Mouse (Mus musculus) heart, postnatal 14 days (tissue): Measurements from ENCODE around the gene Ugt1a6b. TPM values are rescaled to one million over a fixed set of nuclear protein-coding genes. Genes with fewer than 3 reads are reported as not detected.

ENCODE experiments used
- DNase-seq, 2 experiments: peaks; one replicate each; pipeline ENCODE4 v3.0.0; 2021 to 2022
- intact Hi-C: fragments of 180-260 bp; cut with DNase I; formaldehyde crosslinking; loops from one replicate; pipeline ENCODE4 v1.15.1; 2025
- total RNA-seq, 2 experiments: library from RNA; stranded (reverse); gene quantifications; 2 replicates each; pipeline ENCODE4 v1.2.3; 2021

Ugt1a6b gene
- total RNA-seq, 2 experiments from 2014 or later: 0.34 to 0.96 TPM

DNA sequence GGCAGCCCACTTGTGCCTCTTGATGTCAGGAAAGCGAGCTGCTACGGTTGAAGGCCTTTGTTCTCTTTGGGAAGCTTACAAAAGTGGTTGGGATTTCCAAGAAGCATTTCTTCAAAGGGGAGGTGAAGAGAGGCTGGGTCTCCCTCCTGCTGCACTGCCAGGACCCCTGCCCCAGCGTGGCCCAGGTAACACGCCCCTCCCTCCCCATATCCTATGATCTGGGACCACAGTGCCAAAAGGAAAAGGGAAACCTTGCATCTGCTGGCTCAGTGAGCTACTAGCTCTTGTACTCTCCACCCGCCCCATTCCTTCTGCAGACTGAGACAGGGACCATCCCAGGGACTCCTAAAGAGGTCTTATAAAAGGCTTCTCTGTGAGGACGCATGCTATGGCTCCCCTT lies 154.6 kb downstream of the Ugt1a6b start:
- intact Hi-C loops: no loop called here
- no peak for DNase-seq

- no peak for DNase-seq
- intact Hi-C loops: no loop called here
Measured at GRCm38 (mm10) chr1:88258361-88258760, 155.3 kb downstream of the Ugt1a6b start.

GRCm38 (mm10) chr1:88258881-88259642 lies 156.0 kb downstream of the Ugt1a6b start:
- DNase-seq: peak in 1 of 2 experiments; percentile 57

DNA sequence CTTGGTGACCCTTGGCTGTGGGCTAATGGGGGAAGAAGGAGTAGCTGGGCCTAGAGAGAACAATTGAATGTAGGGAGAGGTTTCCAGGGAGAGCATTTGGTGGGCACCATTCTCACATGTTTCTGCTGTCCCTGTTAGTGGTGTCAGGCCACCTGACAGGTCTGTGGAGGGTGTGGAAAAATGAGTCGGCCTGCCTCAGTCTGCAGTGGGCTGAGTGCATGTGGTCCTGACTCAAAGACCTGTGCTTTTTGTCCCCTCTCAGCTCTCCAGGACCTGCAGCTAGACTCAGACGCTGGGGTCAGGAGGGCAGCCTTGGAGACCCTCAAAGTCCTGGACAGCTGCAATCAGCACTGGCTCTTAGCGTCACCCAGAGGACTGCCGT lies 156.6 kb downstream of the Ugt1a6b start:
- DNase-seq: no peak
- intact Hi-C loops: no loop called here

More at GRCm38 (mm10) chr1:88258881-88259642, 156.0 kb downstream of the Ugt1a6b start:
- intact Hi-C loops: no loop called here

- DNase-seq: peak; percentile 54 to 61
- intact Hi-C loops: no loop called here
Measured at GRCm38 (mm10) chr1:88260114-88260513, 157.1 kb downstream of the Ugt1a6b start.

DNA sequence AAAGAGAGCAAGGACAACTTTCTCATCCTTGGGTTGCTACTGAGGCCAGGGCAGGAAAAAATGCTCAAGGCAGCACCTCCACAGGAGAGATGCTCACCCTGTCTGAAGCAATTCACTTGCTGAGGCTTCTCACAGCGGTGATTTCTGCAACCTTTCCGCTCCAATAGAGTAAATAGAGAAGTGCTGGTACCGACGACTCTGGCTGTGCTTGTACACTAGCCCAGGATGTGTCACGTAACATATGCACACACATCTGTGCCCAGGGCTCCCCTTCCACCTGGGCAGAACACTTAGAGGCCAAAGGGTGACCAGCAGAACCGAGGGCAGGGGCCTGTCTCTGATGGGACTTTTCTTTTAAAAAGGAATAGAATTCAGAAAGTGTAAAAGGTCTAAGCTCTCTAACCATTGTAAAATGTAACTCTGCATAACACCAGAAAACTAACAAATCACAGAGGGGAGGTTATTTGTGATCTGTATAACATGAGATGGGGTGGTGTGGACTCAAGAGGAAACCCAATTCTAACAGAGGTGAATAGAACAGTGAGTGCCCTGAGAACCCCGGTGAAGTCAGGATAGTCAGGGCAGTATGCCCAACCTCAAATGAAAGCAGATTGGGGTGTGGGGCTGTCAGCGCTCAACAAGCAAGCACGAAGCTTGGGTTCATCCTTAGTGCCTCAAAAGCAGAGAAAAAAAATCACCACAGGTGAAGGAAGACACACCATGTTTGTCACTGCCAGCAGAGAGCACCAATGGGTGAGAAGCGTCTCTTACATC lies 157.7 kb downstream of the Ugt1a6b start:
- intact Hi-C loops: no loop called here

DNA sequence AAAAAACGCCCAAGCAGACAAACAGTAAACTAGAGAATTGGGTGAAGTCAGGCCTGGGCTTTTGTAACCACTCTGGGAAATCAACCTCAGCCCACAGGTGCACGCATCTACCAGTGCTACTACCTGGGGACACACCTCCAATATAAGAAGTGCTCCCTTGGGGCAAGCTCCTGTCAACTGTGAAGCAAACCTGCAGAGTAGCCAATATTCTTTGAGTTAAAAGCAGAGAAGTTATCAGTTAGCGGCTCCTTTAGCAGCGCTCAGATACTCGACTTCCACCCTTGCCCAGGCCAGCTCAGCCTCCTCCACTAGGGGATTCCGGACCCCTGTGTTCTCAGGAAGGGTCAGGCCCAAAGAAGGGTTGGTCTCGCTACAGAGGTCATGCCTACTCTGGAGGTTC lies 158.7 kb downstream of the Ugt1a6b start:
- intact Hi-C loops: no loop called here
- no peak for DNase-seq

More for the DNA sequence above, 157.7 kb downstream of the Ugt1a6b start:
- DNase-seq: no peak

- DNase-seq: peak in 1 of 2 experiments; percentile 64
- intact Hi-C loops: no loop called here
Measured at GRCm38 (mm10) chr1:88262255-88262654, 159.2 kb downstream of the Ugt1a6b start.

DNA sequence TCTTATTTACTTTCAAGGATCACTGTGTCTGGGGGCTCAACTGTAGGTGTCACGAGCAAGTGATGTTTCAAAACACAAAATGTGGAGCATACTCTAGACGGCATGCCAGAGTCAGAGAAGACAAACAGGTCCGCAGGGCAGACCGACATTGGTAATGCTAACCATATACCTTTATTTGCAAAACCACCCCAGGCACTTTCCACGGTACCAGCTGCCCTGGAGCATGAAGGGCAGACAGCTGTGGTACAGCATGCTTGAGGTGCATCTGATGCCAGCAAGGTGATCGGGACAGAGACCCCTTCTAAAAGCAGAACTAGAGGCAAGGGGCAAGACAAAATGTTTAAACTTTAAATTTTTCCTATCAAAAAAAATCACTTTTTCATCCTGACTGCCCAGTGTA lies 159.9 kb downstream of the Ugt1a6b start:
- intact Hi-C loops: no loop called here
- no peak for DNase-seq

GRCm38 (mm10) chr1:88263778-88264177 lies 160.7 kb downstream of the Ugt1a6b start:
- intact Hi-C loops: no loop called here
- no peak for DNase-seq

DNA sequence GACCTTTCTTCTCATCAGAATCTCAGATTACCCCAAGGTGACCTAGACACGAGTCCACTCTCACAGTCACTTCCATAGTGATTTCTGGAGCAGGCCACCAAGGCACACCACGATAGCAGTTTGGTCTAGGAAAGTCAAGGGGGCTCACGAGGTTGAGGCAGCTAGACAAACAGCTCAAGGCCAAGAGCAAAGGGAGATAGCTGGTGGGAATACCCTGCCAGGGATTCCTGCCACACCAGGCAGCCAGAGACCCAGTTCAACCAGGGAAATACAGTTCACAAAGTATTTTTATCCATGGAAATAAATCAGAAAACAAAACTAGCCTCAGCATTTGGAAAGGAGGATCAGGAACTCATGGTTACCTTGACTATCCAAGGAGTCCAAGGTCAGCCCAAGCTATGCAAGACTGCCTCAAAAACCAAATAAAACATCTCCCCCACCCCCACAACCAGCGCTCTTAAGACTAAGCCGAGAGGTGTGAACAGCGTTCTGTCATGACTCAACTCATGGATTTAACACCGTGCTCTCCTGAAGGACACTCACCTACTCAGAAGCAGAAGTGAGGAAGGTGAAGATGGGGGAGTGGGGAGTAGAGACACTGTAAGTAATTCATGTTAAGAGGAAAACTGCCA lies 161.3 kb downstream of the Ugt1a6b start:
- intact Hi-C loops: no loop called here

DNA sequence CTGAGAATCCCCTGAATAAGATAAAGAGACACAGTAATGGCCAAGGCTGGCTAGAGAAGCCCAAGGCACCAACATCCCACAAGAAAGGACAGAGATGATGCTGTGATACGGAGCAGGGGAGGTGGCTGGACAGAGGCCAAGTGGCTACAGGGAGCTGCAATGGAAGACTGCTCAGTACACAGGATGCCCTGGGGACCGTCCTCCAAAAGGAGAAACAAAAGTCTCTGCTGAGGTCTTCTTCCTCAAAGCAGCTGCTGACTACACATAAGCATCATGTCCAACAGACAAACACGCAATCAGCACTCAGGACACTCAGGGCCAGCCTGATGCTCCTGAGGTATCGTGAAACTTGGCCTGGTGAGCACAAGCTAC lies 161.8 kb downstream of the Ugt1a6b start:
- intact Hi-C loops: no loop called here
- DNase-seq: no peak

More for the DNA sequence above, 161.3 kb downstream of the Ugt1a6b start:
- DNase-seq: no peak

DNA sequence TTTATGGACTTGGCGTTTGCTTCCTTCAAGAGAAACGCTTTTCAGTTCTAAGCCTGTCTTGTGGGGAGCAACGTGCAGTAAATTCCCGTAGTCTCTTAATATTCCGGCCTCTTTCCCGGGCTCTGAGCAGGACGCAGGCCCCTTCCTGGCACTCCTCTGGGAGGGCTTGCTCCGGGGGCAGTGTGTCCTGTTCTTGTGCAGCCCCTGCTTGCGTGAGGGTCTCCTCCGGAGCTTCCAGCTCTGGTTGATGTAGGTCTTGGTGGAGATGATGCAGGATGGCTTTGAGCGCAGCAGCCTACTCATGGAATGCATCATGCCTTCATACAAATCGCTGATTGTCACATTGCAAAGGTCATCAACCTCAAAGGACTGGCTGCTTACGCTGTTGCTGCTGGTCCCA lies 163.1 kb downstream of the Ugt1a6b start:
- no peak for DNase-seq
- intact Hi-C loops: no loop called here

GRCm38 (mm10) chr1:88267489-88267888 lies 164.4 kb downstream of the Ugt1a6b start:
- intact Hi-C loops: no loop called here

GRCm38 (mm10) chr1:88268070-88268469 lies 165.0 kb downstream of the Ugt1a6b start:
- no peak for DNase-seq
- intact Hi-C loops: no loop called here

More at GRCm38 (mm10) chr1:88267489-88267888, 164.4 kb downstream of the Ugt1a6b start:
- DNase-seq: no peak

Other genes starting within 250 kb of the Ugt1a6b start
- 10 to 100 TPM; 56.9 to 63.9 TPM for gene Dgkd, start 250.0 kb upstream of the Ugt1a6b start, total RNA-seq
- 10 to 100 TPM; 17.2 to 22.7 TPM for gene Usp40, start 94.7 kb upstream of the Ugt1a6b start, total RNA-seq
- gene Ugt1a10, start 47.9 kb upstream of the Ugt1a6b start, total RNA-seq: not detected
- not detected for gene Ugt1a9, start 32.5 kb upstream of the Ugt1a6b start, total RNA-seq
- not detected for gene Ugt1a8, start 15.4 kb upstream of the Ugt1a6b start, total RNA-seq
- 1 to 10 TPM; 2.2 TPM for gene Ugt1a7c, start 8.2 kb upstream of the Ugt1a6b start, total RNA-seq
- gene Ugt1a6a, start 31.6 kb downstream of the Ugt1a6b start, total RNA-seq: 1 to 10 TPM; 3.8 to 5.7 TPM
- under 1 TPM; 0.34 to 0.50 TPM for gene Ugt1a5, start 62.8 kb downstream of the Ugt1a6b start, total RNA-seq
- gene Ugt1a2, start 97.3 kb downstream of the Ugt1a6b start, total RNA-seq: not detected
- gene Dnajb3, start 102.5 kb downstream of the Ugt1a6b start, total RNA-seq: under 1 TPM; 0.45 to 0.56 TPM
- not detected for gene Ugt1a1, start 108.7 kb downstream of the Ugt1a6b start, total RNA-seq
- under 1 TPM; 0.07 to 0.15 TPM for gene Mroh2a, start 123.7 kb downstream of the Ugt1a6b start, total RNA-seq
- gene Hjurp, start 174.4 kb downstream of the Ugt1a6b start, total RNA-seq: 10 to 100 TPM; 25.4 to 32.1 TPM
- not detected for gene Trpm8, start 174.4 kb downstream of the Ugt1a6b start, total RNA-seq